Mouse (Mus musculus) embryonic facial prominence, embryonic 12.5 days (tissue): Measurements from ENCODE around the gene Ibsp. TPM values are rescaled to one million over a fixed set of nuclear protein-coding genes. Genes with fewer than 3 reads are reported as not detected.

ENCODE experiments used
- ATAC-seq: fragments of 200-750 bp; cut with Nextera tagmentation; 2 replicates; pipeline ENCODE4 v1.8.0; 2017; ENCODE audit not compliant: insufficient number of reproducible peaks, insufficient read depth, low FRiP score, low TSS enrichment
- H3K27ac ChIP-seq: fragments of 300-500 bp; sonication (generic); 2 replicates; pipeline ENCODE4 v1.5.1; 2016; ENCODE audit warnings: mild to moderate bottlenecking
- H3K27me3 ChIP-seq: fragments of 300-500 bp; sonication (generic); 2 replicates; pipeline ENCODE4 v1.6.1; 2016; ENCODE audit warnings: mild to moderate bottlenecking, moderate library complexity
- H3K36me3 ChIP-seq: fragments of 300-500 bp; sonication (generic); 2 replicates; pipeline ENCODE4 v1.6.1; 2016; ENCODE audit warnings: mild to moderate bottlenecking
- H3K4me1 ChIP-seq: fragments of 300-500 bp; sonication (generic); 2 replicates; pipeline ENCODE4 v1.6.1; 2016
- H3K4me2 ChIP-seq: fragments of 300-500 bp; sonication (generic); replicated peaks from 2 replicates; pipeline ENCODE4 v1.6.1; 2016; ENCODE audit warnings: mild to moderate bottlenecking, moderate library complexity
- H3K4me3 ChIP-seq: fragments of 300-500 bp; sonication (generic); 2 replicates; pipeline ENCODE4 v1.5.1; 2016; ENCODE audit warnings: mild to moderate bottlenecking
- H3K9ac ChIP-seq: fragments of 300-500 bp; sonication (generic); 2 replicates; pipeline ENCODE4 v1.6.1; 2016; ENCODE audit warnings: mild to moderate bottlenecking, moderate library complexity
- H3K9me3 ChIP-seq: fragments of 300-500 bp; sonication (generic); 2 replicates; pipeline ENCODE4 v1.6.1; 2016; ENCODE audit warnings: mild to moderate bottlenecking, moderate library complexity
- WGBS: fragments of 180-500 bp; shearing (Covaris S2); methylation state at CpG from one replicate; pipeline ENCODE4 v1.1.7; 2016; 5-methylcytosine and 5-hydroxymethylcytosine counted together
- polyA plus RNA-seq: library from polyadenylated mRNA; unstranded; fragments of >200 nt; fragmentation: Nextera tagmentation; extraction: Ambion mirVana; gene quantifications from 2 replicates; pipeline ENCODE4 v1.2.1, GENCODE M21; 2016

Ibsp gene
- polyA plus RNA-seq, 1 experiment from 2014 or later, result 0.64 TPM

DNA sequence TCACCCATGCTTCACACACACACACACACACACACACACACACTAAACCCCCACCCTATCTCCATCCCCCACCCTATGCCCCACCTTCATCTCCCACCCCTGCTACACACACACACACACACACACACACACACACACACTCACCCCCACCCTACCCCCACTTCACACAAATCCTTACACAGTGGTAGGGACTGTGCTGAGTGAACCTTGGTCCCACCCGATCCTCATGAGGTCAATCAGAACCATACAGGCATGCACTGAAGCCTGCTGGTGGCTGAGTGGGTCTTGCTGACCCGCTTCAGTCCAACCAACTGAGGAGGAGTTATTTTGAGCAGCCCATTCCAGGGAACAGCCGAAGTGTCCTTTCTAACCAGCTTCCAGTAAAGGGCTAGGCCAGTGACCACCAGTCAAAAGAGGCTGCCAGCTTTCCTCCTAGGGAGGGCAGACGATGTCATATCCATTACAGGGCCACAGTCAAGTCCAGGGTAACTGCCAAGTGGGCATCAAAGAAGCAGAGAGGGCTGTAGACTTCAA lies 29.4 kb downstream of the Ibsp start:
- Histone ChIP-seq H3K4me3 (no peak overlapping the region), H3K4me2 (no peak overlapping the region), H3K4me1 (no peaks in the 10 kb centered on the region), H3K27me3 (peaks cover 6% of the 10 kb centered on the region; the same call in 1 of the 2 replicates), H3K27ac (no peak overlapping the region), H3K9me3 (no peaks in the 10 kb centered on the region), H3K36me3 (peaks cover 6% of the 10 kb centered on the region; the same call in 1 of the 2 replicates), H3K9ac (no peak overlapping the region; the same call in 1 of the 2 replicates)
- 72% methylated on average over 4 of the region's 4 CpGs for WGBS
- 0 out of 2 replicates have a peak, but pooled peaks have one; percentile 22 for ATAC-seq

DNA sequence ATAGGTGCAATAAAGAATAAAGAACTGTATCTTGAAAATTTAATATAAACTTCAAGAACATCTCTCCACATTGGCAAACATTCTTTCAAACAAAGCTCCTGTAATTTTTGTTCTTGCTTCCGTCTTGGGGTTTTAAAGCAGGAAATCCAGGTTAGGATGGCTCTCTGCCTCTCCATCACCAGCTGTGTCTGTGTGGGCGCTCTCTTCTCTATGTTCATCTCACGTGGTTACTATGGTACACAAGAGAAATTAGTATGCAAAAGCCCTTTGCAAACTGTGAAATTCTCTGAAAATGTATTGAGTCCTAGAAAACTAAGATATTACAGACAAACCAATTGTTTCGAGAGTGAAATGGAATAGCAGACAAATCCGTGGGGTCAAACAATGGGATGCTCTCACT lies 30.4 kb downstream of the Ibsp start:
- Histone ChIP-seq H3K27me3 (peaks cover 6% of the 10 kb centered on the region; the same call in 1 of the 2 replicates), H3K36me3 (peaks cover 6% of the 10 kb centered on the region; the same call in 1 of the 2 replicates), H3K4me1 (no peaks in the 10 kb centered on the region), H3K4me3 (no peak overlapping the region), H3K4me2 (no peak overlapping the region), H3K27ac (no peak overlapping the region), H3K9ac (no peak overlapping the region), H3K9me3 (no peaks in the 10 kb centered on the region)
- no peak for ATAC-seq
- WGBS, result 82% methylated on average over 5 of the region's 5 CpGs

DNA sequence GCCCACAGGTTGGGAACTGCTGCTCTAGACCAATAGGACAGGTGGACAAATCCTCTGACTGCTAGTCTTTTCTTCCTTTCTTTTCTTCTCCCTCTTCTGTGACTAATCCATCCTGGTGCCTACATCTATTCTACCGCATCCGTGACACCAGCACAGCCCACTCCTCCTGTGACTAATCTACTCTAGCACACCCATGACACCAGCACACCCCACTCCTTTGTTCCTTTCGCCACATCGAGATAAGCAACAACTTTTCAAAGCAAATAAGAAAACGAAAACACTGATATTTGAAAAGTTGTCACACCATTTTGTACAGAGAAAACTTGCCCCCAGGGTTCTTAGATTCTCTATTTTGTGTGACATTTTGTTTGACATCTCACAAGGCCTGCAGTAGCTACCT lies 31.1 kb downstream of the Ibsp start:
- Histone ChIP-seq H3K27me3 (peaks cover 6% of the 10 kb centered on the region; the same call in 1 of the 2 replicates), H3K9ac (no peak overlapping the region), H3K4me1 (no peaks in the 10 kb centered on the region), H3K9me3 (no peaks in the 10 kb centered on the region), H3K36me3 (peaks cover 6% of the 10 kb centered on the region; the same call in 1 of the 2 replicates), H3K4me3 (no peak overlapping the region), H3K27ac (no peak overlapping the region), H3K4me2 (no peak overlapping the region)
- 75% methylated on average over 5 of the region's 5 CpGs for WGBS
- no peak for ATAC-seq

DNA sequence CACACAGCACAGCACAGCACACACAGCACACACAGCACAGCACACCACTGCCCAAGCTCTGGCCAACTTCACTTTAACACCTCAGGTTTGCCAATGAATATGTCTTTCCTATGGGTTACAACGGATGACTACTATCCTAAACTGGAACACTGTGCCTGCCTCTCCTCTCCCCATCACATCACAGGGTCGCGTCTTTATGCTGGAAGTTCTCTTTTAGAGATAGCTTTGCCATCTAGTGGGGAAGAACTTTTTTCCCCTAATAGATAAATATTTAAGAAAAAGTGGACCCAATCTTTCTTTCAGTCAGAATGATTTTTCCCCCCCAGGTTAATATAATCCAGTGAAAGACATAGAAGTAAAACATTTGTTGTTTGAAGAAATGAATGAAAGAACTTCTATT lies 33.3 kb downstream of the Ibsp start:
- no peak for ATAC-seq
- Histone ChIP-seq H3K27me3 (peaks cover 6% of the 10 kb centered on the region; the same call in 1 of the 2 replicates), H3K9ac (no peak overlapping the region), H3K27ac (no peak overlapping the region), H3K36me3 (peaks cover 6% of the 10 kb centered on the region; the same call in 1 of the 2 replicates), H3K4me1 (no peaks in the 10 kb centered on the region), H3K4me2 (no peak overlapping the region), H3K4me3 (no peak overlapping the region), H3K9me3 (no peaks in the 10 kb centered on the region)
- 57% methylated on average over 3 of the region's 3 CpGs for WGBS

DNA sequence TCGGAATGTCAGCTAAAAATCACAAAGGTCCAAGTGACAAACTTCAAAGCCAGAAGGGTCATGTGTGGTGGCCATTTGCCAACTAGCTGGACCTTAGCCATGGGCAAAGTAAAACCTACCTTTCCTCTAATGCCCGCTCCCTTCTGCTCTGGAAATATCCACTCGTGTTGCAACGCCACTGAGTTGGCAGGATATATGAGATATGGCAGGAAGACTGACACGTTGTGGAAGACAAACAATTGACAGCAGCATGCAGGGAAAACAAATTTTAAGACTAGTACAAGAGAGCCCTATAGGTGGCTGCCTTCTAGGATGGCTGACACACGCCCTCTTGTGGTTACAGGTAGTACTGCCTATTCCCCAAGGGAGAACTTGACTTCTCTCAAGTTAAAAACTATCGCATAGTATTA lies 34.3 kb downstream of the Ibsp start:
- Histone ChIP-seq H3K4me2 (no peak overlapping the region), H3K27me3 (peaks cover 6% of the 10 kb centered on the region; the same call in 1 of the 2 replicates), H3K27ac (no peak overlapping the region), H3K4me1 (no peaks in the 10 kb centered on the region), H3K9ac (no peak overlapping the region), H3K4me3 (no peak overlapping the region), H3K36me3 (peaks cover 6% of the 10 kb centered on the region; the same call in 1 of the 2 replicates), H3K9me3 (no peaks in the 10 kb centered on the region)
- ATAC-seq, result peak; percentile 64; the same call in 1 of the 2 replicates
- 45% methylated on average over 7 of the region's 7 CpGs for whole genome bisulfite sequencing

- Histone ChIP-seq H3K36me3 (peaks cover 6% of the 10 kb centered on the region; the same call in 1 of the 2 replicates), H3K27ac (no peak overlapping the region), H3K4me2 (no peak overlapping the region), H3K4me3 (no peak overlapping the region), H3K9me3 (no peaks in the 10 kb centered on the region), H3K9ac (no peak overlapping the region), H3K4me1 (no peaks in the 10 kb centered on the region), H3K27me3 (peaks cover 6% of the 10 kb centered on the region; the same call in 1 of the 2 replicates)
- ATAC-seq, result 0 out of 2 replicates have a peak, but pooled peaks have one; percentile 28
- 80% methylated on average over 6 of the region's 6 CpGs for WGBS
Measured at GRCm38 (mm10) chr5:104333643-104334042, 34.7 kb downstream of the Ibsp start.

DNA sequence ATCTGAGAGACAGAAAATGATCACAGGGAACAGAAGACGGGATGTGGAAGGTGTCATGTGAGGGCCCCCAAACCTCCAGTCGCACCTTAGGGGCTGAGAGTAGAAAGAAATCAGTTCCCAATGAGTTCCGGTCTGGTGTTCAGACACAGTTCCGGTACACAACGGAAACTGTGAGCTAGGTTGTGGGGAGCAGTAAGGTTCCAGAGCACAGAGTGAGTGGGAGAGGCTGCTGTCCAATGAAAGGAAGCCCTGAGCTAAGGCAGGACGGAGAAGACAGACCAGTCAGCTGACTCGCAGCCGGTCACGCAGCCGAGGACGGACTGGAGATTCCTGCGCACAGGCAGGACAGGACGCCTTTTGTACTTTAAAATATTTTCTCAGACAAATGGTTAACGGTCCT lies 35.5 kb downstream of the Ibsp start:
- H3K27me3 ChIP-seq, result peaks cover 6% of the 10 kb centered on the region; the same call in 1 of the 2 replicates
- no peak for ATAC-seq
- WGBS, result 76% methylated on average over 14 of the region's 14 CpGs
- no peak overlapping the region for H3K4me3 ChIP-seq
- no peaks in the 10 kb centered on the region for H3K4me1 ChIP-seq
- no peaks in the 10 kb centered on the region for H3K9me3 ChIP-seq
- no peak overlapping the region for H3K4me2 ChIP-seq
- H3K27ac ChIP-seq, result no peak overlapping the region
- H3K36me3 ChIP-seq, result peaks cover 6% of the 10 kb centered on the region; the same call in 1 of the 2 replicates
- no peak overlapping the region for H3K9ac ChIP-seq

GRCm38 (mm10) chr5:104335962-104336361 lies 37.0 kb downstream of the Ibsp start:
- no peaks in the 10 kb centered on the region for H3K9me3 ChIP-seq
- no peaks in the 10 kb centered on the region; the same call in 1 of the 2 replicates for H3K4me1 ChIP-seq
- 88% methylated on average over 5 of the region's 5 CpGs for WGBS
- no peak overlapping the region for H3K27ac ChIP-seq
- no peak overlapping the region for H3K9ac ChIP-seq
- H3K4me2 ChIP-seq, result no peak overlapping the region
- ATAC-seq, result no peak
- peaks cover 6% of the 10 kb centered on the region; the same call in 1 of the 2 replicates for H3K36me3 ChIP-seq
- H3K4me3 ChIP-seq, result no peak overlapping the region
- peaks cover 6% of the 10 kb centered on the region; the same call in 1 of the 2 replicates for H3K27me3 ChIP-seq

GRCm38 (mm10) chr5:104337491-104337890 lies 38.5 kb downstream of the Ibsp start:
- no peak overlapping the region for H3K27ac ChIP-seq
- H3K4me1 ChIP-seq, result no peaks in the 10 kb centered on the region; the same call in 1 of the 2 replicates
- H3K9me3 ChIP-seq, result no peaks in the 10 kb centered on the region
- H3K4me2 ChIP-seq, result no peak overlapping the region
- H3K4me3 ChIP-seq, result no peak overlapping the region
- no peaks in the 10 kb centered on the region for H3K36me3 ChIP-seq
- H3K27me3 ChIP-seq, result no peaks in the 10 kb centered on the region
- 76% methylated on average over 4 of the region's 4 CpGs for WGBS
- no peak overlapping the region for H3K9ac ChIP-seq
- no peak for ATAC-seq

GRCm38 (mm10) chr5:104339009-104339408 lies 40.0 kb downstream of the Ibsp start:
- no peak for ATAC-seq
- H3K36me3 ChIP-seq, result no peaks in the 10 kb centered on the region
- no peak overlapping the region for H3K4me3 ChIP-seq
- no peak overlapping the region for H3K4me2 ChIP-seq
- no peaks in the 10 kb centered on the region for H3K9me3 ChIP-seq
- 80% methylated on average over 5 of the region's 5 CpGs for WGBS
- H3K27me3 ChIP-seq, result no peaks in the 10 kb centered on the region
- no peaks in the 10 kb centered on the region; the same call in 1 of the 2 replicates for H3K4me1 ChIP-seq
- no peak overlapping the region for H3K9ac ChIP-seq
- no peak overlapping the region for H3K27ac ChIP-seq

DNA sequence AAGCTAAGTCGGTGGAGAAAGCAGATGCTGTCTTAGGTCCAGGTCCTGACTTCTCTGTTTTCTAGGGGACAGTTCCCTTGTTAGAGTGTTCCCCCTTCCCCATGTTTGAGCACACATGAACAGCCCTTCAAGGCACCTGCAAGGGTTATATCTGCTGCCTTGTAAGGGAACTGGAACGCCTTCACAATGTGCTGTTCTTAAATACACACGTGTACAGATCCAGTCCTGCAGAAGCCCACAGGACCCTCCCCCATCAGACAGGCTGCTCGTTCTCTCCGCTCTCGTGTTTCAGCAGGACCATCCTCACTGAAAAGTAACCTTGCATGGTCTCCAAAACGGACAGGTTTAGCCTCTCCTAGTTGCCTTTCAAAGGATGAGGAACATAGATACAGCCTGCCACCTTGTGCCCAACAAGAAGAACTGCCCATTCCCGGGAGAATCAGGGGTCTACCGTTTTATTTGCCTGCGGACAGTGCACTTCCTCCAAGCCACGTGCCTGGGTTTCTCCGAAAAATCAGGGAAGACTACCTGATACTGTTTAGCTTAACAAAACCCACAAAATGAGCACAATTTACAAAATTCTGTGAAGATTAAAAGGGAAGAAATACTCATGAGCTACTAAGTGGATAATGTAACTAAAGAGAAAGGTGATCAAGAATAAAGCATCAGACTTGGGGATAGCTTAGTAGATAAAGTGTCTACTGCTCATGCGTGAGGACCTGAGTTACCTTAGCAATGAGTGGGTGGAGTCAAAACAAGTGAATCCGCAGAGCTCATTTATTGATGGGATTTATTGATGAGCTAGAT lies 40.9 kb downstream of the Ibsp start:
- Histone ChIP-seq H3K36me3 (no peaks in the 10 kb centered on the region), H3K27me3 (no peaks in the 10 kb centered on the region), H3K27ac (no peak overlapping the region), H3K4me3 (no peak overlapping the region), H3K9me3 (no peaks in the 10 kb centered on the region), H3K9ac (no peak overlapping the region), H3K4me1 (no peaks in the 10 kb centered on the region; the same call in 1 of the 2 replicates), H3K4me2 (peak overlapping the region; percentile 32; the same call in 1 of the 2 replicates)
- WGBS, result 20% methylated on average over 14 of the region's 14 CpGs
- ATAC-seq, result no peak; the same call in 1 of the 2 replicates

GRCm38 (mm10) chr5:104340513-104340829 lies 41.5 kb downstream of the Ibsp start:
- H3K4me1 ChIP-seq, result no peaks in the 10 kb centered on the region; the same call in 1 of the 2 replicates
- no peak overlapping the region for H3K27ac ChIP-seq
- H3K4me2 ChIP-seq, result no peak overlapping the region
- H3K36me3 ChIP-seq, result no peaks in the 10 kb centered on the region
- H3K9me3 ChIP-seq, result no peaks in the 10 kb centered on the region
- H3K4me3 ChIP-seq, result no peak overlapping the region
- no peak for ATAC-seq
- 84% methylated on average over 4 of the region's 4 CpGs for WGBS
- H3K27me3 ChIP-seq, result no peaks in the 10 kb centered on the region
- H3K9ac ChIP-seq, result no peak overlapping the region
